Mouse (Mus musculus): ENCODE measurements around the gene Glipr1. TPM values are rescaled to one million over a fixed set of nuclear protein-coding genes. Genes with fewer than 3 reads are reported as not detected.

Gene Glipr1
- total and polyA plus RNA-seq, 3 experiments = 341 to 1,004 (median 471) TPM

- TF ChIP-seq IRF4 (IDR thresholded peaks at IDR 0.05; ENCODE audit: low read depth, low read length) (peak; percentile 99), CHD1 (IDR thresholded peaks at IDR 0.05; ENCODE audit: low read depth, low read length) (peak; percentile 68; the same call in 1 of the 2 replicates), MYC (IDR thresholded peaks at IDR 0.05; ENCODE audit: low read depth, low read length) (peak; percentile 69; the same call in 1 of the 2 replicates)
Measured at GRCm38 (mm10) chr10:112000568-112000967, 1.9 kb downstream of the Glipr1 start (continued).

GRCm38 (mm10) chr10:111999765-112000164 lies 2.7 kb downstream of the Glipr1 start:
- Histone ChIP-seq H3K9me3 (replicated peaks; ENCODE audit: low read length) (no peaks in the 10 kb centered on the region), H3K4me1 (ENCODE audit: control insufficient read depth in 1 of 2, insufficient read depth in 2 of 2) (peaks cover 4 to 32% of the 10 kb centered on the region in 2 experiments; a peak in 3 of 4 replicates), H3K79me2 (replicated peaks; ENCODE audit: control insufficient read depth, extremely low read depth, insufficient read depth, poor library complexity, severe bottlenecking) (peaks cover 22% of the 10 kb centered on the region), H3K9ac (ENCODE audit: insufficient read depth, low read depth) (peak overlapping the region; percentile 98), H3K27me3 (replicated peaks) (no peaks in the 10 kb centered on the region), H3K36me3 (replicated peaks in 1 of 2; ENCODE audit: control insufficient read depth in 1 of 2, insufficient read depth in 1 of 2, low read length in 1 of 2) (peaks cover 0 to 2% of the 10 kb centered on the region in 2 experiments), H3K27ac (ENCODE audit: insufficient read depth, low read depth) (peak overlapping the region; percentile 97), H3K4me3 (replicated peaks in 1 of 3; ENCODE audit: low read depth in 2 of 3, low read length in 2 of 3, poor library complexity in 1 of 3) (peak overlapping the region; percentile 23 to 32 (median 32)), H3K4me2 (ENCODE audit: insufficient read depth, low read depth, poor library complexity, severe bottlenecking) (peak overlapping the region; percentile 97)
- dilution Hi-C loops (cut with MboI; ENCODE audit: extremely low pct_ligation_motif_present, extremely low pct_unique_long_range_greater_than_20kb, low sequenced_read_pairs) (no loop called here), in situ Hi-C loops (cut with MboI; ENCODE audit: low pct_ligation_motif_present, low pct_unique_long_range_greater_than_20kb, low sequenced_read_pairs) (no loop called here)
- peak; percentile 72 for DNase-seq (ENCODE audit: extremely low read depth)
- no peak for TF ChIP-seq JUN (IDR thresholded peaks at IDR 0.05; ENCODE audit: insufficient read depth, low read depth, low read length)
- TF ChIP-seq RAD21 (IDR thresholded peaks at IDR 0.05; ENCODE audit: low read depth, low read length) = no peak
- TF ChIP-seq CHD1 (IDR thresholded peaks at IDR 0.05; ENCODE audit: low read depth, low read length) = no peak; the same call in 1 of the 2 replicates
- TF ChIP-seq ZKSCAN1 (IDR thresholded peaks at IDR 0.05; ENCODE audit: borderline replicate concordance, low read depth, low read length) = no peak
- no peak for TF ChIP-seq USF1 (IDR thresholded peaks at IDR 0.05; ENCODE audit: low read depth, low read length)
- TF ChIP-seq TBP (conservative IDR thresholded peaks at IDR 0.05; ENCODE audit: low read depth, low read length) = peak; percentile 65; the same call in 1 of the 2 replicates
- TF ChIP-seq NELFE (IDR thresholded peaks at IDR 0.05; ENCODE audit: low read depth, low read length) = 0 out of 2 replicates have a peak, but pooled peaks have one; percentile 14
- TF ChIP-seq E2F4 (IDR thresholded peaks at IDR 0.05; ENCODE audit: insufficient replicate concordance, low read depth, low read length) = no peak
- peak; percentile 83 for TF ChIP-seq ZNF384 (IDR thresholded peaks at IDR 0.05; ENCODE audit: low read depth, low read length)
- no peak for TF ChIP-seq PAX5 (IDR thresholded peaks at IDR 0.05; ENCODE audit: low read length)
- TF ChIP-seq ZC3H11A (IDR thresholded peaks at IDR 0.05; ENCODE audit: low read depth, low read length) = no peak
- TF ChIP-seq JUND (conservative IDR thresholded peaks at IDR 0.05; ENCODE audit: low read depth, low read length) = no peak
- no peak for TF ChIP-seq ELF1 (IDR thresholded peaks at IDR 0.05; ENCODE audit: low read depth, low read length)
- TF ChIP-seq MAX (IDR thresholded peaks at IDR 0.05; ENCODE audit: low read length) = no peak
- no peak for TF ChIP-seq KAT2A (IDR thresholded peaks at IDR 0.05; ENCODE audit: insufficient replicate concordance, low read length)
- TF ChIP-seq MYC (IDR thresholded peaks at IDR 0.05; ENCODE audit: low read depth, low read length) = no peak
- no peak for TF ChIP-seq NRF1 (IDR thresholded peaks at IDR 0.05; ENCODE audit: low read depth, low read length)
- TF ChIP-seq CTCF (conservative IDR thresholded peaks at IDR 0.05 in 1 of 2, IDR thresholded peaks at IDR 0.05 in 1 of 2; ENCODE audit: low read depth in 2 of 2, low read length in 2 of 2) = no peak
- no peak for TF ChIP-seq GABPA (IDR thresholded peaks at IDR 0.05; ENCODE audit: insufficient replicate concordance, low read depth, low read length)
- TF ChIP-seq IRF4 (IDR thresholded peaks at IDR 0.05; ENCODE audit: low read depth, low read length) = peak; percentile 60; the same call in 1 of the 2 replicates
- TF ChIP-seq SIN3A (IDR thresholded peaks at IDR 0.05; ENCODE audit: low read length) = no peak
- no peak for TF ChIP-seq USF2 (conservative IDR thresholded peaks at IDR 0.05; ENCODE audit: low read depth, low read length)
- TF ChIP-seq CHD2 (IDR thresholded peaks at IDR 0.05; ENCODE audit: low read length) = peak; percentile 45; the same call in 1 of the 2 replicates
- no peak for TF ChIP-seq HCFC1 (IDR thresholded peaks at IDR 0.05; ENCODE audit: low read depth, low read length)
- no peak for TF ChIP-seq EP300 (IDR thresholded peaks at IDR 0.05; ENCODE audit: low read length)
- TF ChIP-seq MAZ (IDR thresholded peaks at IDR 0.05; ENCODE audit: low read depth, low read length) = peak; percentile 26; the same call in 1 of the 2 replicates
- no peak for TF ChIP-seq MAFK (IDR thresholded peaks at IDR 0.05; ENCODE audit: insufficient replicate concordance, low read length)
- no peak for TF ChIP-seq BHLHE40 (IDR thresholded peaks at IDR 0.05; ENCODE audit: low read depth, low read length)
- 0 out of 2 replicates have a peak, but pooled peaks have one; percentile 2 for TF ChIP-seq ZMIZ1 (IDR thresholded peaks at IDR 0.05; ENCODE audit: low read depth, low read length)
- no peak for TF ChIP-seq POLR2AphosphoS2 (IDR thresholded peaks at IDR 0.05; ENCODE audit: low read depth, low read length)
- no peak for TF ChIP-seq RCOR1 (conservative IDR thresholded peaks at IDR 0.05; ENCODE audit: low read depth, low read length)
- TF ChIP-seq POLR2A (IDR thresholded peaks at IDR 0.05; ENCODE audit: low read depth, low read length) = no peak
- TF ChIP-seq MXI1 (IDR thresholded peaks at IDR 0.05; ENCODE audit: low read depth, low read length) = peak; percentile 23; the same call in 1 of the 2 replicates
- TF ChIP-seq ETS1 (conservative IDR thresholded peaks at IDR 0.05; ENCODE audit: low read depth, low read length) = 0 out of 2 replicates have a peak, but pooled peaks have one; percentile 26
- TF ChIP-seq UBTF (IDR thresholded peaks at IDR 0.05; ENCODE audit: low read depth, low read length) = no peak
- peak; percentile 73 for TF ChIP-seq MEF2A (IDR thresholded peaks at IDR 0.05; ENCODE audit: borderline replicate concordance, low read depth, low read length)
- peak; percentile 46; the same call in 1 of the 2 replicates for TF ChIP-seq TCF12 (IDR thresholded peaks at IDR 0.05; ENCODE audit: low read depth, low read length)

All from CH12.LX (cell line).